Mouse (Mus musculus): ENCODE measurements around the gene Slc16a11. TPM values are rescaled to one million over a fixed set of nuclear protein-coding genes. Genes with fewer than 3 reads are reported as not detected.

The Slc16a11 gene
- polyA plus RNA-seq, 1 experiment from 2014 or later: 1.5 TPM

- Histone ChIP-seq H3K9me3 (no peaks in the 10 kb centered on the region), H3K4me1 (peaks cover 44% of the 10 kb centered on the region), H3K27ac (no peak overlapping the region), H3K9ac (peak overlapping the region; percentile 45; the same call in 1 of the 2 replicates), H3K36me3 (no peaks in the 10 kb centered on the region), H3K4me3 (peak overlapping the region; percentile 35), H3K27me3 (peaks cover 72% of the 10 kb centered on the region), H3K4me2 (replicated peaks) (peak overlapping the region; percentile 56)
- 0 out of 2 replicates have a peak, but pooled peaks have one; percentile 18 for ATAC-seq (ENCODE audit: low FRiP score, low read depth)
- under 1% methylated on average over 19 of the region's 19 CpGs for WGBS
Measured at GRCm38 (mm10) chr11:70228828-70229227, 16.3 kb downstream of the Slc16a11 start.

- Histone ChIP-seq H3K4me3 (peak within 1 kb of the TSS; percentile 35), H3K27me3 (peaks cover 66% of the 10 kb centered on the region), H3K4me1 (peaks cover 50% of the 10 kb centered on the region), H3K36me3 (peaks cover 1% of the 10 kb centered on the region), H3K27ac (no peak within 1 kb of the TSS), H3K9me3 (no peaks in the 10 kb centered on the region), H3K9ac (peak within 1 kb of the TSS; percentile 45; the same call in 1 of the 2 replicates), H3K4me2 (replicated peaks) (peak within 1 kb of the TSS; percentile 56)
- no peak for ATAC-seq (ENCODE audit: low FRiP score, low read depth)
- WGBS: 2% methylated on average over 39 of the region's 39 CpGs
Measured at GRCm38 (mm10) chr11:70229260-70230010, 16.9 kb downstream of the Slc16a11 start, which contains the start of gene Bcl6b. TSS of gene Bcl6b (minus strand) at chr11:70229798.

- H3K4me1 ChIP-seq: peaks cover 51% of the 10 kb centered on the region
- 2% methylated on average over 32 of the region's 32 CpGs for WGBS
- H3K27ac ChIP-seq: no peak overlapping the region
Measured at GRCm38 (mm10) chr11:70230239-70230727, 17.7 kb downstream of the Slc16a11 start.

GRCm38 (mm10) chr11:70232546-70232945 is 20.0 kb downstream of the Slc16a11 start:
- H3K4me3 ChIP-seq: peak overlapping the region; percentile 45
- peaks cover 17% of the 10 kb centered on the region for H3K36me3 ChIP-seq
- WGBS: 5% methylated on average over 8 of the region's 10 CpGs
- H3K27me3 ChIP-seq: peaks cover 35% of the 10 kb centered on the region
- H3K9ac ChIP-seq: peak overlapping the region; percentile 74
- peak overlapping the region; percentile 64 for H3K4me2 ChIP-seq (replicated peaks)
- H3K9me3 ChIP-seq: no peaks in the 10 kb centered on the region
- no peak overlapping the region; the same call in 1 of the 2 replicates for H3K27ac ChIP-seq
- no peak for ATAC-seq (ENCODE audit: low FRiP score, low read depth)
- peaks cover 51% of the 10 kb centered on the region for H3K4me1 ChIP-seq

More at GRCm38 (mm10) chr11:70230239-70230727, 17.7 kb downstream of the Slc16a11 start:
- Histone ChIP-seq H3K4me2 (replicated peaks) (peak overlapping the region; percentile 56), H3K9ac (no peak overlapping the region), H3K27me3 (peaks cover 57% of the 10 kb centered on the region), H3K36me3 (peaks cover 10% of the 10 kb centered on the region), H3K4me3 (peak overlapping the region; percentile 35), H3K9me3 (no peaks in the 10 kb centered on the region)
- ATAC-seq (ENCODE audit: low FRiP score, low read depth): peak; percentile 19; the same call in 1 of the 2 replicates

- peak overlapping the region; percentile 45 for H3K4me3 ChIP-seq
- ATAC-seq (ENCODE audit: low FRiP score, low read depth): no peak
- H3K4me2 ChIP-seq (replicated peaks): peak overlapping the region; percentile 64
- peak overlapping the region; percentile 74 for H3K9ac ChIP-seq
- peaks cover 51% of the 10 kb centered on the region for H3K4me1 ChIP-seq
- H3K27ac ChIP-seq: no peak overlapping the region; the same call in 1 of the 2 replicates
- H3K9me3 ChIP-seq: no peaks in the 10 kb centered on the region
- peaks cover 17% of the 10 kb centered on the region for H3K36me3 ChIP-seq
- 32% methylated on average over 8 of the region's 8 CpGs for WGBS
- H3K27me3 ChIP-seq: peaks cover 30% of the 10 kb centered on the region
Measured at GRCm38 (mm10) chr11:70233016-70233415, 20.5 kb downstream of the Slc16a11 start.

GRCm38 (mm10) chr11:70234037-70234436 is 21.5 kb downstream of the Slc16a11 start:
- Histone ChIP-seq H3K4me2 (replicated peaks) (no peak overlapping the region), H3K27me3 (peaks cover 20% of the 10 kb centered on the region), H3K36me3 (peaks cover 17% of the 10 kb centered on the region), H3K4me3 (no peak overlapping the region), H3K9me3 (no peaks in the 10 kb centered on the region), H3K9ac (0 out of 2 replicates have a peak overlapping the region, but pooled peaks have one; percentile 8), H3K4me1 (peaks cover 56% of the 10 kb centered on the region), H3K27ac (no peak overlapping the region)
- no peak for ATAC-seq (ENCODE audit: low FRiP score, low read depth)
- 58% methylated on average over 5 of the region's 5 CpGs for WGBS

GRCm38 (mm10) chr11:70234497-70234896 is 21.9 kb downstream of the Slc16a11 start:
- H3K27me3 ChIP-seq: peaks cover 15% of the 10 kb centered on the region
- H3K4me3 ChIP-seq: no peak overlapping the region
- 0 out of 2 replicates have a peak overlapping the region, but pooled peaks have one; percentile 8 for H3K9ac ChIP-seq
- no peak for ATAC-seq (ENCODE audit: low FRiP score, low read depth)
- H3K4me1 ChIP-seq: peaks cover 53% of the 10 kb centered on the region
- H3K36me3 ChIP-seq: peaks cover 17% of the 10 kb centered on the region
- H3K27ac ChIP-seq: no peak overlapping the region
- no peak overlapping the region for H3K4me2 ChIP-seq (replicated peaks)
- no peaks in the 10 kb centered on the region for H3K9me3 ChIP-seq
- WGBS: 86% methylated on average over 8 of the region's 8 CpGs

GRCm38 (mm10) chr11:70235254-70235900 is 22.8 kb downstream of the Slc16a11 start:
- no peak overlapping the region for H3K4me2 ChIP-seq (replicated peaks)
- WGBS: 92% methylated on average over 12 of the region's 12 CpGs
- no peak for ATAC-seq (ENCODE audit: low FRiP score, low read depth)
- peaks cover 6% of the 10 kb centered on the region for H3K27me3 ChIP-seq
- peaks cover 49% of the 10 kb centered on the region for H3K4me1 ChIP-seq
- no peak overlapping the region for H3K9ac ChIP-seq
- no peaks in the 10 kb centered on the region for H3K9me3 ChIP-seq
- H3K4me3 ChIP-seq: no peak overlapping the region
- H3K36me3 ChIP-seq: peaks cover 17% of the 10 kb centered on the region
- H3K27ac ChIP-seq: no peak overlapping the region

GRCm38 (mm10) chr11:70236717-70237116 is 24.2 kb downstream of the Slc16a11 start:
- Histone ChIP-seq H3K9me3 (no peaks in the 10 kb centered on the region), H3K9ac (peak overlapping the region; percentile 82), H3K27me3 (no peaks in the 10 kb centered on the region), H3K36me3 (peaks cover 17% of the 10 kb centered on the region), H3K4me1 (peaks cover 54% of the 10 kb centered on the region), H3K27ac (peak overlapping the region; percentile 88; the same call in 1 of the 2 replicates), H3K4me3 (peak overlapping the region; percentile 95), H3K4me2 (replicated peaks) (peak overlapping the region; percentile 98)
- no peak for ATAC-seq (ENCODE audit: low FRiP score, low read depth)
- WGBS: 56% methylated on average over 7 of the region's 7 CpGs

GRCm38 (mm10) chr11:70237457-70238167 is 25.1 kb downstream of the Slc16a11 start, which contains the start of gene 0610010K14Rik:
TSS of gene 0610010K14Rik (minus strand) at chr11:70237914.
- H3K27me3 ChIP-seq: no peaks in the 10 kb centered on the region
- peak within 1 kb of the TSS; percentile 98 for H3K4me2 ChIP-seq (replicated peaks)
- peaks cover 17% of the 10 kb centered on the region for H3K36me3 ChIP-seq
- ATAC-seq (ENCODE audit: low FRiP score, low read depth): peak; percentile 94
- peak within 1 kb of the TSS; percentile 88 for H3K27ac ChIP-seq
- H3K9me3 ChIP-seq: no peaks in the 10 kb centered on the region
- H3K4me1 ChIP-seq: peaks cover 49% of the 10 kb centered on the region
- peak within 1 kb of the TSS; percentile 90 for H3K9ac ChIP-seq
- H3K4me3 ChIP-seq: peak within 1 kb of the TSS; percentile 95
- WGBS: under 1% methylated on average over 68 of the region's 70 CpGs

- H3K9me3 ChIP-seq: no peaks in the 10 kb centered on the region
- H3K9ac ChIP-seq: peak overlapping the region; percentile 90
- peak overlapping the region; percentile 98 for H3K4me2 ChIP-seq (replicated peaks)
- peaks cover 38% of the 10 kb centered on the region for H3K4me1 ChIP-seq
- peak overlapping the region; percentile 95 for H3K4me3 ChIP-seq
- H3K27me3 ChIP-seq: no peaks in the 10 kb centered on the region
- H3K27ac ChIP-seq: peak overlapping the region; percentile 88; the same call in 1 of the 2 replicates
- ATAC-seq (ENCODE audit: low FRiP score, low read depth): no peak
- H3K36me3 ChIP-seq: peaks cover 17% of the 10 kb centered on the region
- 13% methylated on average over 23 of the region's 23 CpGs for whole genome bisulfite sequencing
Measured at GRCm38 (mm10) chr11:70238591-70239440, 26.3 kb downstream of the Slc16a11 start.

Measured in limb, embryonic 13.5 days (tissue).